In genomic region chr7:30422560-30422959, GRCm38 (mm10) we compare ENCODE assay signal across 9 mouse cellular contexts. TPM values are rescaled to one million over a fixed set of nuclear protein-coding genes. Genes with fewer than 3 reads are reported as not detected.
DNase-seq lines count a peak whose midpoint lies in the region; ATAC-seq lines count a peak whose summit lies in the region.
"Had no signal": no experiment of that assay in that cellular context is flagged by ENCODE, and none has a peak within 500 bp of the region (broad histone marks: within the 10 kb centered on the region; RNA-seq: fewer than 3 reads in every experiment).

No protein-coding gene starts in this region.

- peak overlapping the region; percentile 62 for H3K4me3 ChIP-seq in heart, embryonic 15.5 days
- H3K4me3 ChIP-seq in forebrain, embryonic 12.5 days (replicated peaks): peak overlapping the region; percentile 60
- H3K4me3 ChIP-seq in liver, embryonic 16.5 days (ENCODE audit: low read depth, low read length): peak overlapping the region; percentile 64

- H3K9me3 ChIP-seq in heart, embryonic 15.5 days (replicated peaks): no peaks in the 10 kb centered on the region
- H3K9me3 ChIP-seq in forebrain, embryonic 12.5 days: no peaks in the 10 kb centered on the region
- H3K9me3 ChIP-seq in liver, embryonic 16.5 days (replicated peaks; ENCODE audit: control insufficient read depth, low read length): no peaks in the 10 kb centered on the region

- DNase-seq in heart, adult 9 months (ENCODE audit: low spot score in 2 of 2): no peak
- no peak for DNase-seq in retina, postnatal 1 day
- DNase-seq in adrenal gland, adult 18-20 months (ENCODE audit: low spot score in 2 of 2): no peak
- no peak for DNase-seq in adrenal gland, postnatal 36 days

- peak overlapping the region; percentile 94 for H3K4me2 ChIP-seq in heart, embryonic 15.5 days
- H3K4me2 ChIP-seq in forebrain, embryonic 12.5 days: peak overlapping the region; percentile 93
- peak overlapping the region; percentile 87 for H3K4me2 ChIP-seq in liver, embryonic 16.5 days (ENCODE audit: low read depth, low read length)

- H3K9ac ChIP-seq in heart, embryonic 15.5 days: peak overlapping the region; percentile 40; the same call in 1 of the 2 replicates
- peak overlapping the region; percentile 59 for H3K9ac ChIP-seq in forebrain, embryonic 12.5 days
- peak overlapping the region; percentile 59 for H3K9ac ChIP-seq in liver, embryonic 16.5 days (ENCODE audit: low read depth, low read length)

- H3K27ac ChIP-seq in heart, embryonic 15.5 days: peak overlapping the region; percentile 18
- no peak overlapping the region for H3K27ac ChIP-seq in forebrain, embryonic 12.5 days
- peak overlapping the region; percentile 64 for H3K27ac ChIP-seq in liver, embryonic 16.5 days (ENCODE audit: low read length)

- peaks cover 18% of the 10 kb centered on the region for H3K4me1 ChIP-seq in heart, embryonic 15.5 days (replicated peaks)
- peaks cover 19% of the 10 kb centered on the region for H3K4me1 ChIP-seq in forebrain, embryonic 12.5 days
- peaks cover 15% of the 10 kb centered on the region for H3K4me1 ChIP-seq in liver, embryonic 16.5 days (ENCODE audit: control insufficient read depth, low read depth, low read length)

- peaks cover 8% of the 10 kb centered on the region; the same call in 1 of the 2 replicates for H3K27me3 ChIP-seq in heart, embryonic 15.5 days
- H3K27me3 ChIP-seq in forebrain, embryonic 12.5 days: peaks cover 29% of the 10 kb centered on the region
- H3K27me3 ChIP-seq in liver, embryonic 16.5 days (ENCODE audit: control insufficient read depth, insufficient read depth, low read depth, low read length): peaks cover 3% of the 10 kb centered on the region; the same call in 1 of the 2 replicates

- H3K36me3 ChIP-seq in heart, embryonic 15.5 days: 0 out of 2 replicates have a peak, but pooled peaks cover 4% of the 10 kb centered on the region
- H3K36me3 ChIP-seq in forebrain, embryonic 12.5 days (replicated peaks): peaks cover 14% of the 10 kb centered on the region
- H3K36me3 ChIP-seq in liver, embryonic 16.5 days (ENCODE audit: control insufficient read depth, insufficient read depth): no peaks in the 10 kb centered on the region

- ATAC-seq in heart, embryonic 15.5 days (replicated peaks; ENCODE audit: insufficient number of reproducible peaks, insufficient read depth, low FRiP score, low read depth): no peak; the same call in 1 of the 2 replicates
- peak; percentile 9 for ATAC-seq in CD4-positive, CD25-positive, alpha-beta regulatory T cell, adult 4 months
- 0 out of 2 replicates have a peak, but pooled peaks have one; percentile 24 for ATAC-seq in forebrain, embryonic 12.5 days (ENCODE audit: low FRiP score)
- ATAC-seq in liver, embryonic 16.5 days (ENCODE audit: low read depth): no peak

- 7% methylated on average over 9 of the region's 9 CpGs for WGBS in heart, embryonic 15.5 days
- WGBS in forebrain, embryonic 12.5 days: 13% methylated on average over 9 of the region's 9 CpGs
- WGBS in liver, embryonic 16.5 days (ENCODE audit: insufficient replicate concordance): 4% methylated on average over 9 of the region's 9 CpGs

RNA-seq across cellular contexts. Expression of gene Nfkbid, which starts 1.0 kb away (rescaled TPM):
- polyA plus RNA-seq in heart, embryonic 15.5 days (2015; fragmentation: Nextera tagmentation; extraction: Ambion mirVana): 0.76 and 1.5 TPM in 2 replicates
- polyA plus RNA-seq in CD4-positive, CD25-positive, alpha-beta regulatory T cell, adult 4 months (2017; shearing (Covaris generic)): 10 to 100 TPM; 39.2 to 44.4 TPM
- polyA plus RNA-seq in forebrain, embryonic 12.5 days (2016; fragmentation: Nextera tagmentation; extraction: Ambion mirVana): 0.97 and 1.4 TPM in 2 replicates
- polyA plus RNA-seq in liver, embryonic 16.5 days (2015; fragmentation: Nextera tagmentation; extraction: Ambion mirVana): 1.4 and 1.7 TPM in 2 replicates
- total RNA-seq in adrenal gland, adult 18-20 months (2021): 1 to 10 TPM; 1.6 to 2.0 TPM
- 1 to 10 TPM in 1 of 2 experiments, under 1 TPM in 1; 0.89 to 1.0 TPM for total RNA-seq in adrenal gland, postnatal 36 days (2021)

RNA-seq across cellular contexts. Expression of gene Hcst, which starts 2.9 kb away (rescaled TPM):
- polyA plus RNA-seq in heart, embryonic 15.5 days (2015; fragmentation: Nextera tagmentation; extraction: Ambion mirVana): 0.98 and 2.7 TPM in 2 replicates
- 100 to 1,000 TPM; 356 to 434 TPM for polyA plus RNA-seq in CD4-positive, CD25-positive, alpha-beta regulatory T cell, adult 4 months (2017; shearing (Covaris generic))
- not detected in 2 replicates for polyA plus RNA-seq in forebrain, embryonic 12.5 days (2016; fragmentation: Nextera tagmentation; extraction: Ambion mirVana)
- polyA plus RNA-seq in liver, embryonic 16.5 days (2015; fragmentation: Nextera tagmentation; extraction: Ambion mirVana): 7.2 and 7.8 TPM in 2 replicates
- 1 to 10 TPM; 1.5 to 1.9 TPM for total RNA-seq in adrenal gland, adult 18-20 months (2021)
- 1 to 10 TPM; 1.8 to 2.0 TPM for total RNA-seq in adrenal gland, postnatal 36 days (2021)

RNA-seq across cellular contexts. Expression of gene Tyrobp, which starts 9.0 kb away (rescaled TPM):
- polyA plus RNA-seq in heart, embryonic 15.5 days (2015; fragmentation: Nextera tagmentation; extraction: Ambion mirVana): 27.1 and 46.0 TPM in 2 replicates
- 1 to 10 TPM; 6.4 to 7.1 TPM for polyA plus RNA-seq in CD4-positive, CD25-positive, alpha-beta regulatory T cell, adult 4 months (2017; shearing (Covaris generic))
- polyA plus RNA-seq in forebrain, embryonic 12.5 days (2016; fragmentation: Nextera tagmentation; extraction: Ambion mirVana): 11.3 and 11.7 TPM in 2 replicates
- polyA plus RNA-seq in liver, embryonic 16.5 days (2015; fragmentation: Nextera tagmentation; extraction: Ambion mirVana): 150 and 154 TPM in 2 replicates
- 10 to 100 TPM; 34.7 to 68.5 TPM for total RNA-seq in adrenal gland, adult 18-20 months (2021)
- 10 to 100 TPM; 22.5 to 35.7 TPM for total RNA-seq in adrenal gland, postnatal 36 days (2021)

RNA-seq across cellular contexts. Expression of gene Aplp1, which starts 22.8 kb away (rescaled TPM):
- polyA plus RNA-seq in heart, embryonic 15.5 days (2015; fragmentation: Nextera tagmentation; extraction: Ambion mirVana): 14.7 and 21.7 TPM in 2 replicates
- polyA plus RNA-seq in CD4-positive, CD25-positive, alpha-beta regulatory T cell, adult 4 months (2017; shearing (Covaris generic)): 1 to 10 TPM; 3.1 to 3.5 TPM
- 214 and 237 TPM in 2 replicates for polyA plus RNA-seq in forebrain, embryonic 12.5 days (2016; fragmentation: Nextera tagmentation; extraction: Ambion mirVana)
- polyA plus RNA-seq in liver, embryonic 16.5 days (2015; fragmentation: Nextera tagmentation; extraction: Ambion mirVana): 4.2 and 4.4 TPM in 2 replicates
- 10 to 100 TPM; 31.8 to 40.6 TPM for total RNA-seq in adrenal gland, adult 18-20 months (2021)
- 10 to 100 TPM; 23.5 to 28.6 TPM for total RNA-seq in adrenal gland, postnatal 36 days (2021)
- total RNA-seq: neutrophil, adult 5-6 weeks had no signal

RNA-seq across cellular contexts. Expression of gene Kirrel2, which starts 34.9 kb away (rescaled TPM):
- 0.16 TPM in 2 replicates for polyA plus RNA-seq in heart, embryonic 15.5 days (2015; fragmentation: Nextera tagmentation; extraction: Ambion mirVana)
- not detected for polyA plus RNA-seq in CD4-positive, CD25-positive, alpha-beta regulatory T cell, adult 4 months (2017; shearing (Covaris generic))
- polyA plus RNA-seq in forebrain, embryonic 12.5 days (2016; fragmentation: Nextera tagmentation; extraction: Ambion mirVana): 1.1 and 1.6 TPM in 2 replicates
- 0.12 and 0.23 TPM in 2 replicates for polyA plus RNA-seq in liver, embryonic 16.5 days (2015; fragmentation: Nextera tagmentation; extraction: Ambion mirVana)
- not detected for total RNA-seq in adrenal gland, adult 18-20 months (2021)
- not detected for total RNA-seq in adrenal gland, postnatal 36 days (2021)
- total RNA-seq: neutrophil, adult 5-6 weeks had no signal

Comparison
In these comparisons a context has a peak if more than half of its experiments do, and no peak if none do; other contexts are left out.
1. ATAC-seq: peak in CD4-positive, CD25-positive, alpha-beta regulatory T cell, adult 4 months (single experiment) and forebrain, embryonic 12.5 days (single experiment); none in heart, embryonic 15.5 days (single experiment) and liver, embryonic 16.5 days (single experiment).
2. RNA of gene Nfkbid, which starts 1.0 kb away (polyA plus RNA-seq): 39.2 to 44.4 TPM in CD4-positive, CD25-positive, alpha-beta regulatory T cell, adult 4 months; 0.97 to 1.4 TPM in forebrain, embryonic 12.5 days, 1.4 to 1.7 TPM in liver, embryonic 16.5 days and 0.76 to 1.5 TPM in heart, embryonic 15.5 days; every median in the first group is over 10 times any median in the second.
3. RNA of gene Hcst, which starts 2.9 kb away (polyA plus RNA-seq): 356 to 434 TPM in CD4-positive, CD25-positive, alpha-beta regulatory T cell, adult 4 months; 7.2 to 7.8 TPM in liver, embryonic 16.5 days, 0.98 to 2.7 TPM in heart, embryonic 15.5 days and not detected in forebrain, embryonic 12.5 days; every median in the first group is over 10 times any median in the second.
4. Peak in every context shown above with its lines, with median percentiles within 50 percentile points of each other: H3K4me2 ChIP-seq, H3K4me3 ChIP-seq and H3K9ac ChIP-seq.